Mouse (Mus musculus) left cerebral cortex, adult 8-10 months (tissue): ENCODE data around the gene Gjc1. TPM values are rescaled to one million over a fixed set of nuclear protein-coding genes. Genes with fewer than 3 reads are reported as not detected.

Source experiments
- total RNA-seq, 4 experiments: library from RNA; stranded (reverse); gene quantifications; 2 replicates each; pipeline ENCODE4 v1.2.4; 2022

Gjc1 gene
- total RNA-seq, 4 experiments from 2014 or later: 3.9 to 5.5 (median 5.2) TPM

Other genes with a start within 250 kb of the Gjc1 start
- gene Gm11627, start 240.2 kb downstream of the Gjc1 start, total RNA-seq: 1 to 10 TPM; 2.7 to 5.8 (median 4.2) TPM
- gene Fzd2, start 215.3 kb downstream of the Gjc1 start, total RNA-seq: 10 to 100 TPM in 1 of 4 experiments, 1 to 10 TPM in 3; 7.4 to 10.5 (median 9.6) TPM
- gene Meioc, start 156.0 kb downstream of the Gjc1 start, total RNA-seq: not detected
- gene Ccdc43, start 121.9 kb downstream of the Gjc1 start, total RNA-seq: 10 to 100 TPM; 23.9 to 37.7 (median 26.3) TPM
- 100 to 1,000 TPM; 117 to 126 (median 123) TPM for gene Adam11, start 58.3 kb downstream of the Gjc1 start, total RNA-seq
- gene Higd1b, start 16.1 kb upstream of the Gjc1 start, total RNA-seq: 1 to 10 TPM; 5.7 to 6.8 (median 6.0) TPM
- gene Eftud2, start 61.3 kb upstream of the Gjc1 start, total RNA-seq: 100 to 1,000 TPM; 114 to 136 (median 127) TPM
- 1 to 10 TPM; 2.1 to 3.6 (median 2.2) TPM for gene Ccdc103, start 61.5 kb upstream of the Gjc1 start, total RNA-seq
- under 1 TPM in 3 of 4 experiments, not detected in 1; 0.23 to 0.70 (median 0.34) TPM for gene Fam187a, start 65.5 kb upstream of the Gjc1 start, total RNA-seq
- gene Gfap, start 81.2 kb upstream of the Gjc1 start, total RNA-seq: 100 to 1,000 TPM; 134 to 920 (median 381) TPM
- gene Kif18b, start 105.4 kb upstream of the Gjc1 start, total RNA-seq: under 1 TPM in 1 of 4 experiments, not detected in 3; 0.17 TPM
- 10 to 100 TPM; 12.9 to 18.8 (median 15.5) TPM for gene C1ql1, start 127.0 kb upstream of the Gjc1 start, total RNA-seq
- gene Nmt1, start 208.5 kb upstream of the Gjc1 start, total RNA-seq: 100 to 1,000 TPM; 124 to 149 (median 129) TPM
- gene Dcakd, start 208.6 kb upstream of the Gjc1 start, total RNA-seq: 10 to 100 TPM; 36.7 to 45.3 (median 40.8) TPM